Mouse (Mus musculus) embryonic facial prominence, embryonic 13.5 days (tissue): ENCODE data around the gene Chm. TPM values are rescaled to one million over a fixed set of nuclear protein-coding genes. Genes with fewer than 3 reads are reported as not detected.

Experiments used
- ATAC-seq: fragments of 200-750 bp; cut with Nextera tagmentation; 2 replicates; pipeline ENCODE4 v1.8.0; 2017; ENCODE audit warnings: low read depth; ENCODE audit not compliant: insufficient number of reproducible peaks, insufficient read depth, low FRiP score, low TSS enrichment
- H3K27ac ChIP-seq: fragments of 300-500 bp; sonication (generic); 2 replicates; pipeline ENCODE4 v1.5.1; 2015; ENCODE audit warnings: moderate library complexity, mild to moderate bottlenecking, inconsistent platforms
- H3K27me3 ChIP-seq: fragments of 300-500 bp; sonication (generic); 2 replicates; pipeline ENCODE4 v1.6.1; 2015; ENCODE audit warnings: mild to moderate bottlenecking, inconsistent platforms
- H3K36me3 ChIP-seq: fragments of 300-500 bp; sonication (generic); 2 replicates; pipeline ENCODE4 v1.6.1; 2015; ENCODE audit warnings: mild to moderate bottlenecking, inconsistent platforms
- H3K4me1 ChIP-seq: fragments of 300-500 bp; sonication (generic); 2 replicates; pipeline ENCODE4 v1.6.1; 2015; ENCODE audit warnings: inconsistent platforms
- H3K4me2 ChIP-seq: fragments of 300-500 bp; sonication (generic); 2 replicates; pipeline ENCODE4 v1.6.1; 2015; ENCODE audit warnings: moderate library complexity, mild to moderate bottlenecking, inconsistent platforms
- H3K4me3 ChIP-seq: fragments of 300-500 bp; sonication (generic); 2 replicates; pipeline ENCODE4 v1.5.1; 2015; ENCODE audit warnings: mild to moderate bottlenecking, inconsistent platforms
- H3K9ac ChIP-seq: fragments of 300-500 bp; sonication (generic); 2 replicates; pipeline ENCODE4 v1.6.1; 2015; ENCODE audit warnings: mild to moderate bottlenecking, inconsistent platforms
- H3K9me3 ChIP-seq: fragments of 300-500 bp; sonication (generic); 2 replicates; pipeline ENCODE4 v1.6.1; 2016; ENCODE audit warnings: inconsistent platforms
- WGBS: fragments of 180-500 bp; shearing (Covaris S2); methylation state at CpG from one replicate; pipeline ENCODE4 v1.1.7; 2015; ENCODE audit warnings: mixed read lengths; 5-methylcytosine and 5-hydroxymethylcytosine counted together
- microRNA counts: library from miRNA; unstranded; fragments of <30 nt; microRNA quantifications from one replicate; lab custom pipeline; 2016
- microRNA-seq: library from miRNA; unstranded; fragments of <30 nt; microRNA quantifications from one replicate; pipeline ENCODE4, GENCODE M21; 2016
- polyA plus RNA-seq: library from polyadenylated mRNA; unstranded; fragments of >200 nt; fragmentation: Nextera tagmentation; extraction: Ambion mirVana; gene quantifications from 2 replicates; pipeline ENCODE4 v1.2.1, GENCODE M21; 2015

The Chm gene
- polyA plus RNA-seq, 1 experiment from 2014 or later, result 14.3 TPM

DNA sequence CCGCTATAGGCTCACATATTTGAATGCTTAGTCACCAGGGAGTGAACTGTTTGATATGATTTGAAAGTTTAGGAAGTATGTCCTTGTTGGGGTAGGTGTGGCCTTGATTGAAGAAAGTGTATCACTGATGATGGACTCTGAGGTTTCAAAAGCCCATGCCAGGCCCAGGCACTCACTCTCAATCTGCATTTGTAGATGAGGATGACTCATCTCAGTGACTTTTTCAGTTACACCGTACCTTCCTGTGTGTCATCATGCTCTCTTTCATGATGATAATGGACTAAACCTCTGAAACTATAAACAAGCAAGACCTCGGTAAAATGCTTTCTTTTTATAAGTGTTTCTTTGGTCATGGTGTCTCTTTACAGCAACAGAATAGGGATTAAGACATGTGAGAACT lies 183.1 kb downstream of the Chm start:
- Histone ChIP-seq H3K27me3 (no peaks in the 10 kb centered on the region), H3K4me1 (no peaks in the 10 kb centered on the region), H3K4me3 (no peak overlapping the region), H3K27ac (no peak overlapping the region), H3K9me3 (no peaks in the 10 kb centered on the region), H3K9ac (no peak overlapping the region), H3K36me3 (no peaks in the 10 kb centered on the region), H3K4me2 (no peak overlapping the region)
- ATAC-seq, result no peak
- WGBS, result 72% methylated on average over 3 of the region's 3 CpGs

MicroRNAs within 50 kb of the gene (microRNA counts, 519-probe panel; counts per million panel counts)
- 3,161 counts per million, percentile 73 among the panel's probes with 10 or more counts for microRNA mmu-miR-361 (lab: Ali Mortazavi, UCI)

Small RNA genes within 50 kb of the gene (microRNA-seq; reads per million reads assigned to microRNA genes)
- 3,099 reads per million, percentile 86 among the genes with 10 or more reads in this experiment for gene Mir361

Other genes starting within 250 kb of the Chm start
- 3.5 and 3.8 TPM in 2 replicates for gene Dach2, start 112.0 kb upstream of the Chm start, polyA plus RNA-seq